Mouse (Mus musculus) kidney, postnatal 0 days (tissue): ENCODE measurements around the gene Exosc10. TPM values are rescaled to one million over a fixed set of nuclear protein-coding genes. Genes with fewer than 3 reads are reported as not detected.

Experiments used
- ATAC-seq: fragments of 200-750 bp; cut with Nextera tagmentation; replicated peaks from 2 replicates; pipeline ENCODE4 v1.8.0; 2017; ENCODE audit warnings: low read depth, moderate number of reproducible peaks, moderate TSS enrichment, moderate library complexity; ENCODE audit not compliant: low FRiP score
- DNase-seq: peaks from one replicate; pipeline ENCODE4 v3.0.0-alpha.2; 2016; ENCODE audit warnings: low spot score
- H3K27ac ChIP-seq: fragments of 300-500 bp; sonication (generic); 2 replicates; pipeline ENCODE4 v1.5.1; 2014; ENCODE audit warnings: mild to moderate bottlenecking
- H3K27me3 ChIP-seq: fragments of 300-500 bp; sonication (generic); 2 replicates; pipeline ENCODE4 v1.6.1; 2014; ENCODE audit warnings: low read length, mixed read lengths; ENCODE audit not compliant: insufficient read depth
- H3K36me3 ChIP-seq: fragments of 300-500 bp; sonication (generic); 2 replicates; pipeline ENCODE4 v1.6.1; 2014; ENCODE audit warnings: low read length, mixed read lengths; ENCODE audit not compliant: insufficient read depth
- H3K4me1 ChIP-seq: fragments of 300-500 bp; sonication (generic); replicated peaks from 2 replicates; pipeline ENCODE4 v1.6.1; 2014; ENCODE audit warnings: antibody characterized with exemption, low read length, mixed read lengths; ENCODE audit not compliant: insufficient read depth
- H3K4me2 ChIP-seq: fragments of 300-500 bp; sonication (generic); 2 replicates; pipeline ENCODE4 v1.6.1; 2014; ENCODE audit warnings: mild to moderate bottlenecking, low read length, moderate library complexity, mixed read lengths
- H3K4me3 ChIP-seq: fragments of 300-500 bp; sonication (generic); replicated peaks from 2 replicates; pipeline ENCODE4 v1.5.1; 2014; ENCODE audit warnings: low read depth, low read length
- H3K9ac ChIP-seq: fragments of 300-500 bp; sonication (generic); 2 replicates; pipeline ENCODE4 v1.6.1; 2014; ENCODE audit warnings: low read depth, low read length
- H3K9me3 ChIP-seq: fragments of 300-500 bp; sonication (generic); replicated peaks from 2 replicates; pipeline ENCODE4 v1.6.1; 2016; ENCODE audit warnings: low read length, inconsistent platforms, mixed read lengths
- CTCF ChIP-seq: IDR thresholded peaks from 2 replicates; pipeline ENCODE4 v1.5.1; 2016; ENCODE audit warnings: antibody characterized with exemption, low read depth, mild to moderate bottlenecking, moderate library complexity
- WGBS: fragments of 180-500 bp; shearing (Covaris S2); extraction: QIAGEN DNeasy Blood & Tissue Kit; methylation state at CpG from one replicate; pipeline ENCODE4 v1.1.7; 2014; 5-methylcytosine and 5-hydroxymethylcytosine counted together
- polyA plus RNA-seq: library from polyadenylated mRNA; unstranded; fragments of >200 nt; fragmentation: Nextera tagmentation; extraction: Ambion mirVana; gene quantifications from 2 replicates; pipeline ENCODE4 v1.2.1, GENCODE M21; 2015

Exosc10 gene
- polyA plus RNA-seq, 1 experiment from 2014 or later, result 52.4 TPM

DNA sequence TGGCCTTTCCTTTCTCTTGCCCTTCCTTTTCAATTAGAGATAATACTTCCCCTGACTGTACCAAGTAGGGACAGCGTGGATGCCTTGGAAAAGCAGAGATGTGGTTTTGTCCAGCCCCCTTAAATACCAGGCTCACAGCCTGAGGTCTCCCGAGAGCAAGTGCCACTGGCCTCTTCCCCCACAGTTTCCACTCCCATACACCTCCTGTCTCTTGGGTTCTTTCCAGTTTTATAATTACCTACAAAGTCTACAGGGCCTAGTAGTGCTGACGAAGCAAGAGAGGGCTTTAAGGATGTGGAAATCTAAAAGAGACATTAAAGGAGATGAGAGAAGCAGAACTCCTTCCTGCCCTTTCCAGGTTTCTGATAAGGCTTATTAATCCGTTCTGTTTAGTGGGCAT lies 40.4 kb upstream of the Exosc10 start:
- DNase-seq (no peak), ATAC-seq (no peak)
- Histone ChIP-seq H3K4me1 (no peaks in the 10 kb centered on the region), H3K36me3 (peaks cover 39% of the 10 kb centered on the region), H3K4me3 (no peak overlapping the region), H3K27me3 (no peaks in the 10 kb centered on the region), H3K4me2 (no peak overlapping the region), H3K9me3 (no peaks in the 10 kb centered on the region), H3K9ac (no peak overlapping the region), H3K27ac (no peak overlapping the region)
- WGBS, result 56% methylated on average over 4 of the region's 4 CpGs
- TF ChIP-seq CTCF, result no peak

GRCm38 (mm10) chr4:148518235-148518795 lies 39.9 kb upstream of the Exosc10 start:
- Histone ChIP-seq H3K36me3 (peaks cover 37% of the 10 kb centered on the region), H3K4me3 (no peak overlapping the region), H3K9me3 (no peaks in the 10 kb centered on the region), H3K27ac (no peak overlapping the region), H3K4me2 (no peak overlapping the region), H3K4me1 (no peaks in the 10 kb centered on the region), H3K9ac (no peak overlapping the region), H3K27me3 (no peaks in the 10 kb centered on the region)
- ATAC-seq, result no peak
- 51% methylated on average over 5 of the region's 5 CpGs for WGBS
- no peak for TF ChIP-seq CTCF
- DNase-seq, result no peak

- DNase-seq (no peak), ATAC-seq (no peak)
- no peak for TF ChIP-seq CTCF
- Histone ChIP-seq H3K9ac (no peak overlapping the region), H3K27ac (no peak overlapping the region), H3K27me3 (no peaks in the 10 kb centered on the region), H3K36me3 (peaks cover 47% of the 10 kb centered on the region), H3K4me2 (no peak overlapping the region), H3K4me3 (no peak overlapping the region), H3K9me3 (no peaks in the 10 kb centered on the region), H3K4me1 (no peaks in the 10 kb centered on the region)
- WGBS, result 66% methylated on average over 7 of the region's 7 CpGs
Measured at GRCm38 (mm10) chr4:148523538-148523937, 34.7 kb upstream of the Exosc10 start.

GRCm38 (mm10) chr4:148527158-148527910 lies 30.9 kb upstream of the Exosc10 start:
- 87% methylated on average over 10 of the region's 10 CpGs for WGBS
- no peak for DNase-seq
- Histone ChIP-seq H3K4me2 (no peak overlapping the region), H3K27ac (no peak overlapping the region), H3K4me3 (no peak overlapping the region), H3K27me3 (no peaks in the 10 kb centered on the region), H3K4me1 (no peaks in the 10 kb centered on the region), H3K36me3 (peaks cover 64% of the 10 kb centered on the region), H3K9me3 (no peaks in the 10 kb centered on the region), H3K9ac (no peak overlapping the region)
- TF ChIP-seq CTCF, result no peak
- ATAC-seq, result no peak

- Histone ChIP-seq H3K27me3 (no peaks in the 10 kb centered on the region), H3K9me3 (no peaks in the 10 kb centered on the region), H3K9ac (no peak overlapping the region), H3K4me2 (no peak overlapping the region), H3K36me3 (peaks cover 73% of the 10 kb centered on the region), H3K27ac (no peak overlapping the region), H3K4me1 (no peaks in the 10 kb centered on the region), H3K4me3 (no peak overlapping the region)
- 86% methylated on average over 5 of the region's 5 CpGs for WGBS
- DNase-seq (no peak), ATAC-seq (no peak)
- TF ChIP-seq CTCF, result no peak
Measured at GRCm38 (mm10) chr4:148530351-148530750, 27.9 kb upstream of the Exosc10 start.

GRCm38 (mm10) chr4:148530778-148531177 lies 27.5 kb upstream of the Exosc10 start:
- no peak for DNase-seq
- no peaks in the 10 kb centered on the region for H3K27me3 ChIP-seq
- H3K9ac ChIP-seq, result no peak overlapping the region
- no peak overlapping the region for H3K4me2 ChIP-seq
- peaks cover 73% of the 10 kb centered on the region for H3K36me3 ChIP-seq
- no peak for ATAC-seq
- WGBS, result 84% methylated on average over 6 of the region's 6 CpGs
- no peak overlapping the region for H3K27ac ChIP-seq
- no peaks in the 10 kb centered on the region for H3K9me3 ChIP-seq
- no peak overlapping the region for H3K4me3 ChIP-seq
- H3K4me1 ChIP-seq, result no peaks in the 10 kb centered on the region
- TF ChIP-seq CTCF, result no peak
